Mouse (Mus musculus) ovary, postnatal 10 days (tissue): ENCODE data around the gene Ldah.
"Not testable (repeated sequence)": the region's sequence is repeated elsewhere in the genome, so short reads cannot be mapped to it uniquely, and the experiment has no call there.

Experiments used
- DNase-seq: peaks from one replicate; pipeline ENCODE4 v3.0.0; 2022; ENCODE audit warnings: low spot score

Gene Ldah

DNA sequence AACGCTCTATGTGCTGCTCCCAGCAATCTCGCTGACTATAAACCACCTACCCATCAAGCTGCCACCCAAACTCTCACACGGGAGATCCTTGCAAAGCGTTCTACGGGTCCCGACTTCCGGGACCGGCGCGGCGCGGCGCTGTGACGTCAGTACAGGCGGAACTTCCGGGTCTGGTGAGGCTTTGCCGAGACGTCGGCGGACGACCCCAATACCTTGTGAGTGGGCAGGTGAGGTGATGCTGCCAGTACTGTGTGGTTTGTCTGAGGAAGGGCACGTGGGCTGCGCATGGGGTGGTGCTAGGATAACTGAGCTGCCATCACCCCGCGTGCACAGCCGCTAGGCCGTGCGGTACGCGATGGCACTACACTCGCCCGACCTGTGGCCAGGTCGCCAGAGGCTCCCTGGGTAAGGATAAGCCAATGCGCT lies at the start of gene Ldah:
Gene Ldah, plus strand, starts transcription at position 130 of the 426 bp plus-strand sequence.
- peak; percentile 74 for DNase-seq

DNA sequence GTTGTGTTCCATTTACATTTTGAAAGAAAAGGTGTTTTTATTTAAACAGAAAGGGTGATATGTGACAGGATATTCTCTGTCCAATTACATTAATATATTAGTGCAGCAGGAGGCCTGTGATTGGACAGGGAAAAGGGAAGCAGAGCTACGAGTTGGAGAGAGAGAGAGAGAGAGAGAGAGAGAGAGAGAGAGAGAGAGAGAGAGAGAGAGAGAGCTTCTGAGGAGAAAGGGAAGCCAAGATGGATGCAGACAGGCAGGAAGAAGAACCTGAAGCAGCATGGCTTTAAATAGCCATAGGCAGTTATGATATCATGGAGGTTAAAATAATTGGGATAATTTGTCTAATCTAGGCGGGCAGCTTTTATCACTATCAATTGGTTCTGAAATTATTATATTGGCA lies 40.2 kb upstream of the Ldah start:
- DNase-seq: no peak

DNA sequence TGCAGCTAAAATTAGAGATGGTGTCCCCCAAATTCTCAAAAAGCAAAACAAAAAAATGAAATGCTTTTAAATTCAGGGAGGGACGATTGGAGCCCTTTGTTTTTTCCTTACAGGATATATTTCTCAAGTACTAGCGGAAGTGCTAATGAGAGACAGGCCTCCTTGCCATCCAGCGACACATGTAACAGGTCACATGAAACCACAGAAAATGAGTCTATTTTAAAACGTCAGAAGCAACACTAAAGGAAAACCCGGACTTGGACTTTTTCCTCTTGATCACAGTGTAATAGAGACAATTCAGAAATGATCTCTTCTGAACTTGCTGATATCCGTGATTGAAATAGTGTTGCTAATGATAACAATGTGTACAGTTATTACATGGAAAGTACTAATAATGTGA lies 27.0 kb upstream of the Ldah start:
- DNase-seq: no peak

DNA sequence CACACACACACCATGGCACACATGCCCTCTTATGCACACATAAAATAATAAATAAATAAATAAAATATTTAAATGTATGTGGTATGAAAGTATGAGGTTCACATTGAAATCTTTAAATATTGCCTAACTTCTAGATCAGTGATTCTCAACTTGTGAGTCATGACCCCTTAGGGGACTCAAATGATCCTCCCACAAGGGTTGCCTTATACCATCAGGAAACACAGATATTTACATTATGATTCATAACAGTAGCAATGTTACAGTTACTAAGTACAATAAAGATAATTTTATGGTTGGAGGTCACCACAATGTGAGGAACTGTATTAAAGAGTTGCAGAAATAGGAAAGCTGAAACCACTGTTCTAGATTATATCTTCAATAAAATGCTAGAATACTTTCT lies 26.2 kb upstream of the Ldah start:
- no peak for DNase-seq

DNA sequence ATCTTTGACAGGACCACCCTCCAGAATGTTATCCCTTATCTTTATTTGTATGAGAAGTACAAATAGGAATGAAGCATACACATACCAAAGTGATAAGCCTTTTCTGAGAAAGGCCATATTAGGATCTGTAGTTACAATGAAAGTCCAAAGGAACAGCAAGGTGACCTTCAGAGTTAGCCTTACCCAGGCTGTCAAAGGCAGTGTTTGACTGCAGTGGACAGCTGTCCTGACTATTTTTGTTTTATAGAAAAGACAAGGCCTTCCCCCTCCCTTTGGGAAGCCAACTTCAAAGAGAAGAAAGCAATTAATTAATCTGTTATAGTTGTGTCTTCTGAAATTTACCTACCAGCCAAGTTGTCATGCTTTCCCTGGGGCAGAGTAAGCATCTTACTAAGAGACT lies 23.4 kb upstream of the Ldah start:
- DNase-seq: no peak

DNA sequence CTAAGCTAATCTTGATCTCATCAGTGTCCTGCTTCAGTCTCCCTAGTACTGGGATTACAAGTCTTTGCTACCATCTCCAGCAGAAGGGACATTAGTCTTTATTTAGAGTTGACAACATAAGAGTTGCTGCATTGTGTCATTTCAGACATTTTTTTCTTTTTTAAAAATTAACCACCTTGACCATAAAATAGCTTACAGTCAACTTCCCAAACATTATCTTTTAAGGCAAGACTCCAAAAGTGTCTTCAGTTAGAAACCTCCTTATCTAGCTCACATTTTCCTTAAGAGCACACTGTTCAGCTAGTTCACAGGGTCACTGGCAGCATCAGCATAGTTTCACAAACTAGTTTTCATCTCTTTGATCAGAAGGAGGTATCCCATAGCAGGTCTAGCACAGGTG lies 19.7 kb upstream of the Ldah start:
- no peak for DNase-seq

DNA sequence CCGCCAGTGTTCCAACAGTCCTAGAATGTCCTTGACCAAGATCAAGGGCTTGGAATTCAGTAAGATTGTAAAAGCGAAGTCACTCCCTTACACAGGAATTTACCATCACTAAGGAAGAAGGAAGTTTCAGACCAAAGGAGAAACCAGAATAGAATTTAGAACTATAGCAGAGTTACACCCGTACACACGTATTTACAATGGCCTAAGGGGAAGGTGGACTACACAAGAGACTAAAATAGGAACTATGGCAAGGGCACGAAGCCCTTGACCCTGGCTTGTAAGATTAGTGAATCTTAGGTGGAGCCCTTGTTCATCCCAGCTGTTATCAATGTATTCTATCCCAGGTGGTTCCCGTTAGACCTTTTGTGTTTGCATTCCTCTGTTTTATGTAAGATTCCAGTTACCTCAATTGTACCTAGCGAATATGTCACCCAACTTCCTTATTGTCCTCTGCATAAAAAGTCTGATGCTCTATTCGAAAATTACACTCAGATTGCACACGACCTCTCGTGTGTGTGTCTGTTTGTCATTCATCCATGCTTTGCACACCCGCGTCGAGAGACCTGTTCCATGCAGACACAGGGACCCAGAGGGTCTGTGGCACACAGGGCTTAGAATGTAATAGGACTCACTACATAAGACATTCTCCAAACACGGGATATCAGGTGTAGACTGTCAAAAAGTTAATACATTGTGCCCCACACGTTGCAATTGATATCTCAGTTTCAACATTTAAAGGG lies 18.9 kb upstream of the Ldah start:
- DNase-seq: not testable (repeated sequence)

DNA sequence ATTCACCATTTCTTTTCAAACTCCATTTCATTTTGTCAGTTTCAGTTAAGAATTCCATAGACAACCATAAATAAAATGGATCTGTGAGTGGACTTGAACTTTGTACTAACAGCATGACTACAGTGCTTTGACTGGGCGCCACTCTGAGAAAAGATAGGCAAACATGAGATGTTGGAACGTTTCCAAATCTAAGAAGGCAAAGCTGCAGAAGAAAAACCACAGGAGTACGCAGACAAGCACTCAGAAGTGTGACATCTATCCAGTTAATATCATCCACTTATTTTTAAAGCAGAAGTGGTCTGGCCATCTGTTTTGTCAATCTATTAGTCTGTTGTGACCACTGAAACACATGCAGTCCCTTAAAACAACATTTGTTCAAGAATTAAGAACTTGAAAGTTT lies 18.2 kb upstream of the Ldah start:
- DNase-seq: no peak

DNA sequence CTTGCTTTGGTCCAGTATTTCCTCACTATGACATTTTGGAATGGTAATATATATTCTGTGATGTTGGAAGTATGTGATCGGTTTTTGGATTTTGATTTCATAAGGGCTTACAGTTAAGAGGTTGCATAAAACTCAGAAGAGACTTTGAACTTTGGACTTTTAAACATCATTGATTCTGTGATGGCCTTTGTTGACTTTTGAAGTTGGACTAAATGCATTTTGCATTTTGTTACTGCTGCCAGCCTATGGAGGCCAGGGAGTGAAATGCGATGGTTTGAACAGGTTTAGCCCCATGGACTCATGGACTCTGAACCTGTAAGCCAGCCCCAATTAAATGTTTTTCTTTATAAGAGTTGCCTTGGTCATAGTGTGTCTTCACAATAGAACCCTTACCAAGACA lies 2.2 kb upstream of the Ldah start:
- no peak for DNase-seq

DNA sequence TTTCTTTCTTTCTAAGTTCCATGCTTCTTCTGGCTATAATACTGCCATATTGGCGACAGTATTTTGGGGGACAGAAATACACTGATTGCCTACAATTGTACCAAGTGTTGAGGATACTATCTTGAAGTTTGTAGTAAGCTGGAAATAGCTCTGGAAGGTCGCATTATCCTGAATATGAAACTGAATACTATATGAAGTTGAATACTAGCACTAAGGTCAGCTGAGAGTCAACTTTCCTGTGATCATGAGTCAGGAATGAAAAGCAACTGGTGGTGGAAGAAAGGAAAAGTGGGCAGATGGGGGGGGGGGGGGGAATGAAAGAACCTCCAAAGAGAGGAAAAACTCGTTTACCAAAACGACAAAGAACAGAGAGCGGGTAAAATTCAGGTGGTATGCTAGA lies 329 bp upstream of the Ldah start:
- DNase-seq: no peak

DNA sequence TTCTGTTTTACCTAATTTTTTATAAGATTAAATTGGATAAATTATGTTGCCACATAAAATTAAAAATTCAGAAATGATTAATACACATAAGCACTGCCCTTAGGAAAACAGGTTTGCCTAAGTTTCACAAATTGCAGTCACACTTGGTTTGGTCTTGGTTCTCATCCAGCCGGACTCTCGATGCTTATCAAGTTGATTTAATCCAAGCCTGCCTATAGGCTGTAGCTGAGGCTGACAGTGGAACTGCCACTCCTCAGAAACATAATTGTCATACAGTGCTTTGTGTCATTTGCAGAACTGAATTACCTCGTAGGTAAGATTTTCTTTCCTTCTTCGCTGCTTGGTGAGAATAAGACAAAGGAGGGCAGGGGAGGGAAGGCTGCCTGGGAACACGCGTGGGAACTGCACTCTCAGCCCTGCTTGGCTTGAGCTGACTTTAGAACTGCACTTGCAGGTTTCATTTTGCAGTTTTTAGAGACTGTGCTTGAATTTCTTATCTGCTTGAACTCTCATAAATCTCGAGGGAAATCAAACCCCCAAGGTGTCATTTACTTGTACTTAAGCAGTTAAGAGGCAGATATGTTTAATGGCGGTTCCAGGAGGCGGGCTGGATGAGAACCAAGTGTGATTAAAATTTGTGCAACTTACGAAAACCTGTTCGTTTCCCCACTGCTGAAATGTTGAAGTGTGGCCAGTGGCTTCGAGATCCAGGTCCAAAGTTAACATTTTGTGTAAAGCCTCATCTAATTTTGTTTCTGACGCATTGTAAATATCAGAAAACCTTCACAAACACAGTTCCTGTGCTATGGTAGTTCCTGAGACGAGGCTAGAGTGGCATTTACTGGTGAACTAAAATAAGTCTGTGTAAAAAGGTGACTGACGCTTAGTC lies 8.7 kb downstream of the Ldah start:
- DNase-seq: no peak

DNA sequence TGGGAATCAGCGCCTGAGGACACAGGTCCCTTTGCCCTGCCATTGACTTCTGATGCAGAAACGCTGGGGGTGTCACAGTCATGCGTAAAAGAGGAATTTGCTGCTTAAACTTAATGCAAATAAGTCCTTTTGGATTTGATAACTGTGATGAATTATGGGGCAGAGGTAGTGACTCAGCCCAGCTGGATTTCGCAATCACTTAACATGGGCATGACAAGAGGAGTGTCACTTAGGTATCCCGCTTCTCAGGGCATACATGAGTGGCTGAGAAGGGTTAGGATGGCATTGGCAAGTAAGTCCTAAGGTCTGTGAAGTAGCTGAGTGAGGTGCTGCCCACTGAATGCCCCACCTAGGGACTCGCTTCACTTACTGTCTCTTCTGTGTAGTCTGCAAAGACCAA lies 15.1 kb downstream of the Ldah start:
- no peak for DNase-seq

DNA sequence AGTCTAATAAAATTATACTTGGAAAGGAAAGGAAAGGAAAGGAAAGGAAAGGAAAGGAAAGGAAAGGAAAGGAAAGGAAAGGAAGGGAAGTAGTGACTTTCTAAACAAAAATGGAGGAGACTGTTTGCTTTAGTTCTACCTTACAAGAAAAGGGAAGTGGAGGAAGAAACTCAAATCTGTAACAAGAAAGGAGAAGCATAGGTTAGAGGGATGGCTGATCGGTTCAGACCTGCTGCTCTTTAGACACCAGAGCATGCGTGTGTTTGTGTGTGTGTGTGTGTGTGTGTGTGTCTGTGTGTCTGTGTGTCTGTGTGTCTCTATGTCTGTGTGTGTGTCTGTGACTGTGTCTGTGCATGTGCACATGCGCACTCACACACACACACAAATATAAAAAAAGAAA lies 23.2 kb downstream of the Ldah start:
- DNase-seq: no peak

DNA sequence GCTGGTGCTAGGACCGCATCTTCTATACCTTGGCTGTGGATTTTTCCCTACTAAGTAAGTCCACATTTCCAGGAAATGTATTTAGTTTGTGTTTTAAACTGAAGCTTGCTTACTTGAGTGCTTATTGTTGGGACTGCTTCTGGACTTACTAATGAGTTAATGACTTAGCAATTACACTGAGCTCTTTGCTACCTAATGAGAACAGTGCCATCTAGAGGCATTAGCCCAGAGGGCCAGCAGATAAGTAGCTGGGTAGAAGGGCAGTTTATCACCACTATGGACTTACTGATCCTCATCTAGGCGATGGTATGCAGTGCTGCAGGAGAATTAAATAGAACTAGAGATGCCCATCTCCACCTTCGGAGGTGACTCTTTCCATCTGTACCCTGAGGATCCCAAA lies 24.8 kb downstream of the Ldah start:
- DNase-seq: no peak

DNA sequence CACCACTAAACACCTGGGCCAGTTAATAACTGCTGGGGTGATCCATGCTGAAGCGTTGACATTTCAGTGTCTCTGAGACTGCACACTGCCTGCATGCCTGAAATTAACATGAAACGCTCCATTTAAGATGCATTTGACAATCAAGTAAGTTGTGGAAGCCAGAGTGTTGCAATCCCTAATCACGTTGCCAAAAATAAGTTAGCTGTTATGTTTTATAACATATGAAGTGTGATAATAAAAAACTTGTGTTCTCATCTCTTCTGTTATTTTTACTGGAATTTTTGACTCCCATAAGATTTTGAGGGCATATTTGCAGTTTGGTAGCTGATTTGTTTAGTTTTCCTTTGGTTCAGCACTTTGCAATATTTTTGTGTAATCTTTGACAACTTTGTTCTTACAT lies 34.3 kb downstream of the Ldah start:
- DNase-seq: no peak

DNA sequence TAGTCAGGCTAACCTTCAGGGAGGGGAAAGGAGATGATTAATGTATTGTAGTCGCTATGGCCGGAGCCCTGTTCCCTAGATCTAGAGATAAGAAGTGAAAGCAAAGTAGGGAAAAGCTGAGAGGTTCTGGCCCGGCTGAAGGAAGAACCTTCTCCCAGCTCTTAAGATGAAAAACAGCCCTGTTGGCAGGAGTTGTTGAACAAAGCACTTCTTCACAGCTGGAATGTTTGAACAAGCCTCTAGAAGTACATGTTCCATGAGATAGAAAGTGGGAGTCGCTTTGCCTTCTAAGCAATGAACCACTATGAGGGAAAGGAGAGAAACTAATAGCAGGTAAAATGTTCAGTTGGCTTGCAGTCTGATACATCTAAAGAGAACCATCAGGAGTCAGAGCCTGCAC lies 36.8 kb downstream of the Ldah start:
- DNase-seq: no peak

DNA sequence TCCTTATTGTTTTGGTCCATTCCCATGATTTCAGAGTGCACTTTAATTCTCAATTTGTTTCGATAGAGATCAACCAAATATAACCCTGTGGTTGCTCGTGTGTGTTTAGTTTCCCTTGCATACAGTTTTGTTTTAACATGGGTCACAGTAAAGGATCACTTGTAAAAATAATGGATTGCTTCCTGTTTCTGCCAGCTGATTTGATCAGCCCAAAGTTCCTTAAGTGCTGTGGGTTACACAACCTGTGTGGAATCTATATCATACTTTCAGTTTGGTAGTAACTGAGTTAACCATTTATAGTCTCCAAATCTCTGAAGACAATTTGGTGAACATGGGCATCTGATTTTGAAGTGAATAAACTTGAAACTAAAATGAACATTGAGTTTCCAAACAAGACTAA lies 52.4 kb downstream of the Ldah start:
- no peak for DNase-seq

DNA sequence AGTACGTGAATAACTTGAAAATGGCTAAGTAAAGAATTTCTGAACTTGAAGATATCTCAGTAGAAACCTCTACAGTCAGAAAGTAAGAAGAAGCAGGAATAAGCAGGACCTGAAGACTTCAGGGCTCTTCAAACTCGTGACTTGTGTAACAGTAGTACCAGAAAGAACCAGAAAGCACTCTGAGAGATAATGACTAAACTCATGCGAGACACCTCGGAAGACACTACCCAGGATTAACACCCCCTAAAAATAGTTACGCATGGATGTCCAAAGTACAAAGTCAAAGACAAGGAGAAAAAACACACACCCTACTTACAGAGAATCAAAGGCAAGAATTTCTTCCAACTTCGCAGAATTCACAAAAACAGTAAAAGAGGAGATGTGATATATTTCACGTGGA lies 58.4 kb downstream of the Ldah start:
- DNase-seq: no peak

DNA sequence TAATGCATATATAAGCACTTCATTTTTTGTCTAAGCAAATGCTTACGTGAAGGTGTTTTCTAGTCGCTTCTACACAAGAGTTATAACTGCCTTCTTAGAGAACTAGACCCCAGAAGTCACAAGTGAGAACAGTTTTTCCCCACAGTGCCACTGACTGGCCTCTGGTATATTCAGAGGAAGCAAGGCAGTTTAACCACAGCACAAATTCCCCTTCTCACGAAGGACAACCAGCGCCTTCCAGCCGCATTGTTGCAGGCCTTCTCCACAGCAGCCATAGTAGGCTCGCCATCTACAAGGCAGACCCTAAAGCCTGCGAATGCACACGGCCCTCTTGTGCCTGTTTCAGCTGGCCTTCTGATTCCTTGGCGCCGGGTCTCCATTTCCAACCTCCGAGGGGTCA lies 61.7 kb downstream of the Ldah start:
- no peak for DNase-seq

DNA sequence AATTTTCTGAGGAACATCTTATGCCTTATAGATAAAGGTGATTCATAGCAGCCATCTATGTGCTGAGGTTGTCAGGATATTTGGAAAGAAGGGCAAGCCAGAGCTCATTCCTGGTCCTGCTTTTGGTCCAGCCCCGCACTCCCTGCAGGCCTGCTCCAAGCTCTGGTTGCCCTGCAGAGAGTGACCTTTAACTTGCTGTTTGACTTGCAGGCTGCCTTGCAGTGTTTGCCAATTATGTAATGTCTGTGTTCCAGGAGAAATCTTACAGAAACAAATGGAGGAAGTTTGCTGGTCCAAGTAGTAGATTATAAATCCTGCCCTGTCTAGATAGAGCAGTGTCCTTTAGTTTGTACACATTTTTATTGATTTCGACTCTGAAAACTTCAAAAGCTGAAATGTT lies 63.5 kb downstream of the Ldah start:
- no peak for DNase-seq

DNA sequence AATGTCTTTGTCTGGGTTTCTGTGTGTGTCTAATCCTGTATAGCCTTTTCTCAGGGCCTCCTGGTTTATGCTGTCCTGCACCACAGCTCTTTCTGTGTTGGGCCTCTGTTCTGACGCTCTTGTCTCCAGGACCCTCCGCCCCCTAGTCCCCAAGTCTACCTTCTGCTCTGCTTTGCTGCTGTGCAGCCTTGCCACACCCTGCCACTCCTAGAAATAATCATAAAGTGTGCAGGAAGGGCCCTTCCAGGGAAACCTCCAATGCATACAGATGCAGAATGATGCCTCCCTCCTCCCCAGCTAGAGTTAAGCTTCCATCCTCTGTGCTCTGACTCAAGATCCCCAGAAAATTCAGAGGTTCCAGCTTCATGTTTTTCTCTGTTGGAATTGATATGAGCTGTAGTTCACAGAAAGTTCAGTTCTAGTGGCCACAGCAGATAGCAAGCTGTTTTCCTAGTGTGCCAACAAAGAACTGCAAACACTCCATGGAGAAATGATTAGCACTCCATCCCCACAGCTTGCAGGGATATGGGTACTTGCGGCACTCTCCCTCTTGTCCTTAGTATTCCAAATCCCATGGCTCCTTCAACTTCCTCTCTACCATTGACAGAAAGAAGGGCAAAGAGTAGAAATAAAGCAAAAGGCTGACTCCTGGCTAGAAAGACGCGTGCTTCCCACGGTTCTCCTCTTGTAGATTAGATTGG lies 65.7 kb downstream of the Ldah start:
- DNase-seq: no peak

DNA sequence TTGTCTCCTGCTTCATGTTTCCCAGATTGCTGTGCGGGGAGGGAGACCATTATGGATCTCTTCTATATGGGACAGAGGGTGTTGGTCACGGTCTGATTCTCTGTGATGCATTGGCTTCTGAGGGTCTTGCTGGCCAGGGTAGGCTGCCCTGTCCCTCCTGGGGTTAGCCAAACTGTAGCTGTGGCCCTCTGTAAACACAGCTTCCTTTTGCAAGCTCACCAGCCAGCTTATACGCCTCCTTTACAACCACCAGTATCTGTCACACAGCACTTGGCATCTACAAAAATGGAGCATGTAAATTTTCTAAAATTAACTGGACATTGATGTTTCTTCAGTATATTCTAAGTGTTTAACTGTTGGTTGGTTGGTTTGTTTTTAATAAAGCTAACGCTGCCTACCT lies 67.5 kb downstream of the Ldah start:
- no peak for DNase-seq
